ENCODE assay signal across 17 mouse cellular contexts in the genomic region with DNA sequence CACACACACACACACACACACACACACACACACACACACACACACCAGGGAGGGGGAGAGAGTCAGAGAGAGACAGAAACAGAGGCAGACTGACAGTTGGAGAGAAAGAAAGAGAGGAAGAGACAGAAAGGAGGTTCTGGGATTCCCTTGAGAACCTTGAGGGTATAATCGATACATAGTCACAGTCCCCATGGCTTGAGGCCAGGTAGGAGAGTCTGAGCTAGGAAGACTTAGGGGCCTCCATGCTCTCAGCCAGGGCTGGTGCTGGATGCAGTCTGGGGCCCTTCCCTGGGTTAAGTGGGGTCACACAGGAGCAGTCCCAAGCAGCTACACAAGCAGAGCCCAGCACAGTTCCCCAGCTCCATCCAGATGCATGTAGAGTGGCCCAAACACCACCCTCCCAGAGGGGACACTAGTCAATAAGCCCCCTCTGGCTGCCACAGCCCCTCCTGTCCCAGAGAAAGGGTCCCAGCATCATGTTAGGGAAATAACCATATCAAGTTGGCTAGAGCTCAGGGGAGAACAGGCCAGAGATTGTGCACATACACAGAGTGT. TPM values are rescaled to one million over a fixed set of nuclear protein-coding genes. Genes with fewer than 3 reads are reported as not detected.
DNase-seq lines count a peak whose midpoint lies in the region; ATAC-seq and TF ChIP-seq lines count a peak whose summit lies in the region.
"Had no signal": no experiment of that assay in that cellular context is flagged by ENCODE, and none has a peak within 500 bp of the region (broad histone marks: within the 10 kb centered on the region; RNA-seq: fewer than 3 reads in every experiment).

No protein-coding gene starts in this region.

- 63% methylated on average over 1 of the region's 1 CpGs for WGBS in forebrain, embryonic 12.5 days
- 40% methylated on average over 1 of the region's 1 CpGs for WGBS in forebrain, postnatal 0 days
- WGBS in hindbrain, embryonic 13.5 days, result 19% methylated on average over 1 of the region's 1 CpGs
- 22% methylated on average over 1 of the region's 1 CpGs for WGBS in neural tube, embryonic 11.5 days
- 30% methylated on average over 1 of the region's 1 CpGs for WGBS in lung, adult 2 months

- no peak overlapping the region for H3K4me2 ChIP-seq in forebrain, embryonic 12.5 days
- no peak overlapping the region for H3K4me2 ChIP-seq in forebrain, postnatal 0 days (ENCODE audit: low read depth)
- peak overlapping the region; percentile 70 for H3K4me2 ChIP-seq in hindbrain, embryonic 13.5 days
- H3K4me2 ChIP-seq in neural tube, embryonic 11.5 days (ENCODE audit: low read depth), result peak overlapping the region; percentile 78; the same call in 1 of the 2 replicates
- H3K4me2 ChIP-seq: lung, embryonic 14.5 days had no signal

- 0 out of 2 replicates have a peak, but pooled peaks cover 4% of the 10 kb centered on the region for H3K9me3 ChIP-seq in forebrain, embryonic 12.5 days
- no peaks in the 10 kb centered on the region for H3K9me3 ChIP-seq in forebrain, postnatal 0 days (ENCODE audit: low read length)
- H3K9me3 ChIP-seq in hindbrain, embryonic 13.5 days, result no peaks in the 10 kb centered on the region
- H3K9me3 ChIP-seq in neural tube, embryonic 11.5 days (ENCODE audit: control insufficient read depth, low read length), result 0 out of 2 replicates have a peak, but pooled peaks cover 5% of the 10 kb centered on the region

- no peak for TF ChIP-seq POLR2A in lung, adult 2 months (IDR thresholded peaks at IDR 0.05; ENCODE audit: borderline replicate concordance, extremely low read depth, low read depth, low read length)

- no peaks in the 10 kb centered on the region; the same call in 1 of the 2 replicates for H3K27me3 ChIP-seq in forebrain, embryonic 12.5 days
- H3K27me3 ChIP-seq in forebrain, postnatal 0 days (ENCODE audit: insufficient read depth, low read length), result no peaks in the 10 kb centered on the region
- no peaks in the 10 kb centered on the region for H3K27me3 ChIP-seq in hindbrain, embryonic 13.5 days
- no peaks in the 10 kb centered on the region for H3K27me3 ChIP-seq in neural tube, embryonic 11.5 days (ENCODE audit: control insufficient read depth, insufficient read depth, low read length)

- no peak for DNase-seq in forebrain, postnatal 0 days
- peak; percentile 48 for DNase-seq in embryo, embryonic 9.5 days (ENCODE audit: extremely low spot score)
- DNase-seq in neural tube, embryonic 11.5 days (ENCODE audit: low spot score), result no peak
- DNase-seq in lung, adult 2 months, result no peak
- DNase-seq in right cerebral cortex, adult 2 months (ENCODE audit: low spot score in 2 of 2), result no peak
- no peak for DNase-seq in layer of hippocampus, postnatal 14 days (ENCODE audit: low spot score in 2 of 2)
- DNase-seq: gastrocnemius, postnatal 10 days; lung, embryonic 14.5 days; right cerebral cortex, postnatal 4 days; thymus, postnatal 25 days had no signal

- H3K36me3 ChIP-seq in forebrain, embryonic 12.5 days (replicated peaks), result peaks cover 3% of the 10 kb centered on the region; the same call in 1 of the 2 replicates
- H3K36me3 ChIP-seq in forebrain, postnatal 0 days (ENCODE audit: insufficient read depth), result peaks cover 7% of the 10 kb centered on the region; the same call in 1 of the 2 replicates
- H3K36me3 ChIP-seq in hindbrain, embryonic 13.5 days, result peaks cover 7% of the 10 kb centered on the region
- H3K36me3 ChIP-seq in neural tube, embryonic 11.5 days (ENCODE audit: control insufficient read depth, insufficient read depth, low read length), result no peaks in the 10 kb centered on the region
- H3K36me3 ChIP-seq: heart, embryonic 10.5 days had no signal

- peaks cover 47% of the 10 kb centered on the region for H3K4me1 ChIP-seq in forebrain, embryonic 12.5 days
- peaks cover 10% of the 10 kb centered on the region for H3K4me1 ChIP-seq in forebrain, postnatal 0 days (ENCODE audit: insufficient read depth)
- peaks cover 52% of the 10 kb centered on the region for H3K4me1 ChIP-seq in hindbrain, embryonic 13.5 days (replicated peaks)
- peaks cover 32% of the 10 kb centered on the region for H3K4me1 ChIP-seq in neural tube, embryonic 11.5 days (ENCODE audit: control insufficient read depth, insufficient read depth, low read length)
- H3K4me1 ChIP-seq in lung, adult 2 months (ENCODE audit: control insufficient read depth, insufficient read depth, low read length), result peaks cover 5% of the 10 kb centered on the region

- no peak overlapping the region for H3K4me3 ChIP-seq in forebrain, embryonic 12.5 days (replicated peaks)
- H3K4me3 ChIP-seq in forebrain, postnatal 0 days (ENCODE audit: low read depth, low read length), result no peak overlapping the region
- H3K4me3 ChIP-seq in hindbrain, embryonic 13.5 days, result no peak overlapping the region
- no peak overlapping the region for H3K4me3 ChIP-seq in neural tube, embryonic 11.5 days (ENCODE audit: low read depth, low read length)
- H3K4me3 ChIP-seq in lung, adult 2 months (replicated peaks; ENCODE audit: extremely low read depth, low read depth, low read length), result no peak overlapping the region
- H3K4me3 ChIP-seq: left cerebral cortex, adult 2 months had no signal

- ATAC-seq in forebrain, embryonic 12.5 days (ENCODE audit: low FRiP score), result no peak
- no peak for ATAC-seq in forebrain, postnatal 0 days
- ATAC-seq in hindbrain, embryonic 13.5 days (ENCODE audit: low FRiP score), result 0 out of 2 replicates have a peak, but pooled peaks have one; percentile 1
- peak; percentile 27; the same call in 1 of the 2 replicates for ATAC-seq in neural tube, embryonic 11.5 days (ENCODE audit: insufficient read depth, low FRiP score, low TSS enrichment)

- H3K27ac ChIP-seq in forebrain, embryonic 12.5 days, result peak overlapping the region; percentile 69
- no peak overlapping the region for H3K27ac ChIP-seq in forebrain, postnatal 0 days (ENCODE audit: low read depth, low read length)
- peak overlapping the region; percentile 93 for H3K27ac ChIP-seq in hindbrain, embryonic 13.5 days
- H3K27ac ChIP-seq in neural tube, embryonic 11.5 days (ENCODE audit: low read depth, low read length), result peak overlapping the region; percentile 89
- H3K27ac ChIP-seq: kidney, postnatal 0 days; left cerebral cortex, adult 2 months had no signal

- H3K9ac ChIP-seq in forebrain, embryonic 12.5 days, result no peak overlapping the region
- no peak overlapping the region for H3K9ac ChIP-seq in forebrain, postnatal 0 days
- peak overlapping the region; percentile 93 for H3K9ac ChIP-seq in hindbrain, embryonic 13.5 days
- H3K9ac ChIP-seq in neural tube, embryonic 11.5 days (ENCODE audit: low read length), result peak overlapping the region; percentile 14
- H3K9ac ChIP-seq: lung, embryonic 14.5 days had no signal

- no peak for TF ChIP-seq CTCF in forebrain, postnatal 0 days (IDR thresholded peaks at IDR 0.05; ENCODE audit: low read depth)
- TF ChIP-seq CTCF in lung, adult 2 months (IDR thresholded peaks at IDR 0.05; ENCODE audit: insufficient read depth, low read length), result no peak

RNA-seq across cellular contexts. Expression of gene Meis3, which starts 2.2 kb away (rescaled TPM):
- polyA plus RNA-seq in forebrain, embryonic 12.5 days (2016; fragmentation: Nextera tagmentation; extraction: Ambion mirVana), result 91.2 and 94.9 TPM in 2 replicates
- total RNA-seq in forebrain, postnatal 0 days (2014; rRNA removed), result 98.6 and 100 TPM in 2 replicates
- 86.4 and 90.9 TPM in 2 replicates for polyA plus RNA-seq in forebrain, postnatal 0 days (2015; fragmentation: Nextera tagmentation; extraction: Ambion mirVana)
- polyA plus RNA-seq in hindbrain, embryonic 13.5 days (2015; fragmentation: Nextera tagmentation; extraction: Ambion mirVana), result 147 and 160 TPM in 2 replicates
- polyA plus RNA-seq in neural tube, embryonic 11.5 days (2014; fragmentation: Nextera tagmentation; extraction: Ambion mirVana), result 171 and 196 TPM in 2 replicates
- 19.4 and 23.4 TPM in 2 replicates for polyA plus RNA-seq in lung, adult 2 months (2012; rRNA removed)
- 10 to 100 TPM; 38.0 to 42.5 TPM for total RNA-seq in layer of hippocampus, postnatal 14 days (2021)

RNA-seq across cellular contexts. Expression of gene Slc8a2, which starts 43.0 kb away (rescaled TPM):
- 0.49 and 0.66 TPM in 2 replicates for polyA plus RNA-seq in forebrain, embryonic 12.5 days (2016; fragmentation: Nextera tagmentation; extraction: Ambion mirVana)
- total RNA-seq in forebrain, postnatal 0 days (2014; rRNA removed), result 52.4 and 55.8 TPM in 2 replicates
- 0.77 and 0.99 TPM in 2 replicates for polyA plus RNA-seq in forebrain, postnatal 0 days (2015; fragmentation: Nextera tagmentation; extraction: Ambion mirVana)
- polyA plus RNA-seq in hindbrain, embryonic 13.5 days (2015; fragmentation: Nextera tagmentation; extraction: Ambion mirVana), result 0.96 and 1.1 TPM in 2 replicates
- polyA plus RNA-seq in neural tube, embryonic 11.5 days (2014; fragmentation: Nextera tagmentation; extraction: Ambion mirVana), result 0.95 and 1.0 TPM in 2 replicates
- polyA plus RNA-seq in lung, adult 2 months (2012; rRNA removed), result 0.85 TPM in 2 replicates
- 100 to 1,000 TPM; 335 to 349 TPM for total RNA-seq in layer of hippocampus, postnatal 14 days (2021)
- total RNA-seq: megakaryocyte, adult 5-6 weeks; MEL had no signal

RNA-seq across cellular contexts. Expression of gene Dhx34, which starts 49.2 kb away (rescaled TPM):
- 17.1 and 20.5 TPM in 2 replicates for polyA plus RNA-seq in forebrain, embryonic 12.5 days (2016; fragmentation: Nextera tagmentation; extraction: Ambion mirVana)
- 10.9 and 16.0 TPM in 2 replicates for total RNA-seq in forebrain, postnatal 0 days (2014; rRNA removed)
- polyA plus RNA-seq in forebrain, postnatal 0 days (2015; fragmentation: Nextera tagmentation; extraction: Ambion mirVana), result 8.4 and 9.7 TPM in 2 replicates
- polyA plus RNA-seq in hindbrain, embryonic 13.5 days (2015; fragmentation: Nextera tagmentation; extraction: Ambion mirVana), result 13.5 and 13.8 TPM in 2 replicates
- 11.9 and 12.1 TPM in 2 replicates for polyA plus RNA-seq in neural tube, embryonic 11.5 days (2014; fragmentation: Nextera tagmentation; extraction: Ambion mirVana)
- 28.4 and 39.4 TPM in 2 replicates for polyA plus RNA-seq in lung, adult 2 months (2012; rRNA removed)
- 10 to 100 TPM in 1 of 2 experiments, 1 to 10 TPM in 1; 9.4 to 12.5 TPM for total RNA-seq in layer of hippocampus, postnatal 14 days (2021)

RNA-seq across cellular contexts. Expression of gene Kptn, which starts 53.0 kb away (rescaled TPM):
- 24.6 and 29.4 TPM in 2 replicates for polyA plus RNA-seq in forebrain, embryonic 12.5 days (2016; fragmentation: Nextera tagmentation; extraction: Ambion mirVana)
- total RNA-seq in forebrain, postnatal 0 days (2014; rRNA removed), result 47.4 and 53.7 TPM in 2 replicates
- polyA plus RNA-seq in forebrain, postnatal 0 days (2015; fragmentation: Nextera tagmentation; extraction: Ambion mirVana), result 27.4 and 37.2 TPM in 2 replicates
- polyA plus RNA-seq in hindbrain, embryonic 13.5 days (2015; fragmentation: Nextera tagmentation; extraction: Ambion mirVana), result 37.3 and 42.2 TPM in 2 replicates
- polyA plus RNA-seq in neural tube, embryonic 11.5 days (2014; fragmentation: Nextera tagmentation; extraction: Ambion mirVana), result 21.1 and 22.8 TPM in 2 replicates
- 25.5 and 28.3 TPM in 2 replicates for polyA plus RNA-seq in lung, adult 2 months (2012; rRNA removed)
- total RNA-seq in layer of hippocampus, postnatal 14 days (2021), result 10 to 100 TPM; 30.3 to 38.6 TPM

Comparison
In these comparisons a context has a peak if more than half of its experiments do, and no peak if none do; other contexts are left out.
1. ATAC-seq: peak in hindbrain, embryonic 13.5 days (single experiment) and neural tube, embryonic 11.5 days (single experiment); none in forebrain, embryonic 12.5 days (single experiment) and forebrain, postnatal 0 days (single experiment).
2. H3K4me2 ChIP-seq: peak in hindbrain, embryonic 13.5 days (single experiment) and neural tube, embryonic 11.5 days (single experiment); none in forebrain, embryonic 12.5 days (single experiment) and forebrain, postnatal 0 days (single experiment).
3. H3K9ac ChIP-seq: peak in hindbrain, embryonic 13.5 days (single experiment) and neural tube, embryonic 11.5 days (single experiment); none in forebrain, embryonic 12.5 days (single experiment) and forebrain, postnatal 0 days (single experiment).